Mouse (Mus musculus) MEL (cell line): ENCODE measurements around the gene Npm1.

Source experiments
- CTCF ChIP-seq, 3 experiments: IDR thresholded peaks in 2 of 3; conservative IDR thresholded peaks in 1 of 3; 2 replicates each; pipeline ENCODE4 v1.5.1; 2011 to 2012; ENCODE audit warnings: low read length in 3 of 3, low read depth in 2 of 3, mild to moderate bottlenecking in 2 of 3, improper control_type of control experiment in 1 of 3, inconsistent platforms in 1 of 3, mixed read lengths in 1 of 3, moderate library complexity in 1 of 3; ENCODE audit not compliant: control insufficient read depth in 1 of 3, insufficient read depth in 1 of 3, poor library complexity in 1 of 3, severe bottlenecking in 1 of 3
- MYB ChIP-seq: IDR thresholded peaks from 2 replicates; pipeline ENCODE4 v1.6.1; 2011; ENCODE audit warnings: mild to moderate bottlenecking, low read depth, low read length, improper control_type of control experiment
- POLR2A ChIP-seq, 2 experiments: IDR thresholded peaks; 2 replicates each; pipeline ENCODE4 v1.6.1; 2011 to 2012; ENCODE audit warnings: low read length in 2 of 2, mild to moderate bottlenecking in 2 of 2, control low read depth in 1 of 2, improper control_type of control experiment in 1 of 2, low read depth in 1 of 2, moderate library complexity in 1 of 2; ENCODE audit not compliant: control insufficient read depth in 1 of 2, insufficient read depth in 1 of 2, poor library complexity in 1 of 2
- POLR2AphosphoS5 ChIP-seq: IDR thresholded peaks from 2 replicates; pipeline ENCODE4 v1.6.1; 2012; ENCODE audit warnings: low read depth, borderline replicate concordance, mild to moderate bottlenecking, inconsistent platforms, low read length, moderate library complexity, mixed read lengths
- SIN3A ChIP-seq: IDR thresholded peaks from 2 replicates; pipeline ENCODE4 v1.6.1; 2012; ENCODE audit warnings: low read length, improper control_type of control experiment, inconsistent platforms
- TAL1 ChIP-seq: IDR thresholded peaks from 2 replicates; pipeline ENCODE4 v1.6.1; 2012; ENCODE audit warnings: mild to moderate bottlenecking, inconsistent platforms, low read length, moderate library complexity, mixed read lengths
- TBP ChIP-seq: IDR thresholded peaks from 2 replicates; pipeline ENCODE4 v1.8.0; 2011; ENCODE audit warnings: low read depth, low read length, improper control_type of control experiment
- TCF12 ChIP-seq: IDR thresholded peaks from 2 replicates; pipeline ENCODE4 v1.6.1; 2014; ENCODE audit warnings: low read depth, mild to moderate bottlenecking, inconsistent platforms, low read length, improper control_type of control experiment, moderate library complexity
- UBTF ChIP-seq: IDR thresholded peaks from 2 replicates; pipeline ENCODE4 v1.6.1; 2012; ENCODE audit warnings: low read depth, mild to moderate bottlenecking, inconsistent platforms, low read length, improper control_type of control experiment, moderate library complexity, borderline replicate concordance; ENCODE audit not compliant: insufficient read depth

DNA sequence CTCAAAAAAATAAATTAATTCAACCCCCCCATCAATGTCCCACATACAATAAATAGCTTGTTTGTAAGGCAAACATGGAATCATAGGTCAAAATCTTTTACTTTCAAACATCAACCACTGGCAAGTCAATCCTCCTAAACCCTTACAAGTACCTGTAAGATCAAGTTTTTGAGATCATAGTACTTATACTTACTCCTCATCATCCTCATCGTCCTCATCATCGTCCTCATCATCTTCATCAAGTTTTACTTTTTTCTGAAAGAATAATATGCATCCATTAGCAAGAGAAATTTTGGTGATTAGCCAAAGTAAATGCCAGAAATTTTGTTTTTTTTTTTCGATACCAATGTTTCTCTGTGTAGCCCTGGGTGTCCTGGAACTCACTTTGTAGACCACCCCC, 3.3 kb downstream of the Npm1 start:
- TF ChIP-seq CTCF (IDR thresholded peaks at IDR 0.05 in 2 of 3, conservative IDR thresholded peaks at IDR 0.05 in 1 of 3; ENCODE audit: control insufficient read depth in 1 of 3, insufficient read depth in 1 of 3, low read depth in 2 of 3, low read length in 3 of 3, poor library complexity in 1 of 3, severe bottlenecking in 1 of 3) (no peak), POLR2A (IDR thresholded peaks at IDR 0.05; ENCODE audit: control insufficient read depth in 1 of 2, insufficient read depth in 1 of 2, low read depth in 1 of 2, low read length in 2 of 2, poor library complexity in 1 of 2) (no peak; a peak in 1 of 4 replicates), SIN3A (no peak), MYB (no peak), POLR2AphosphoS5 (no peak), TAL1 (no peak), TBP (no peak), TCF12 (no peak), UBTF (no peak)
